Mouse (Mus musculus) urinary bladder, postnatal 14 days (tissue): ENCODE results near the gene B4gat1.
A peak's percentile ranks its signal among the peaks of the same experiment; 100 is the strongest.
"Not testable (repeated sequence)": the region's sequence is repeated elsewhere in the genome, so short reads cannot be mapped to it uniquely, and the experiment has no call there.

Source experiments
- DNase-seq: peaks from one replicate; pipeline ENCODE4 v3.0.0; 2021; ENCODE audit warnings: low spot score

The B4gat1 gene

GRCm38 (mm10) chr19:5038709-5039156, at the start of gene B4gat1, which contains the start of gene AC124502.3:
Gene B4gat1, plus strand, starts transcription at chr19:5038826.
Gene AC124502.3, plus strand, starts transcription at chr19:5038891.
- DNase-seq: peak; percentile 90

DNA sequence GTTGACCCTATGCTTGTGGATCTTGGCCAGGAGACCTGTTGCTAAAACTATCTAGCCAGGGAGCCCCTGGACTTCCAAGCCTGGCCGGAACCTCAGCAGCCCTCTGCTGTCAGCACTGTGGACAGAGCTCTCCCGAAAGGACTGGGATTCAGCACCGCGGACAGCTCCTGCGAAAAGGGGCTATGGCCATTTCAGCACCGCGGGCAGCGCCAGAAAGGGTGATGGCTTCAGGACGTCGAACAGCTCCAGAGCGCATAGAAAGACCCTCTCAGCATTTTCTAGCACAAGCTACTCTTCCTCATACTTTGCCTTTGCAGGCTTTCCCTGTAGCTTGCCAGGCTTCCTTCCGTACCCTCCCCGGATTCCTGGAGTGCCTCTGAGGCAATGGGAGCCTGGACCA, 49.6 kb upstream of the B4gat1 start:
- peak; percentile 93 for DNase-seq

DNA sequence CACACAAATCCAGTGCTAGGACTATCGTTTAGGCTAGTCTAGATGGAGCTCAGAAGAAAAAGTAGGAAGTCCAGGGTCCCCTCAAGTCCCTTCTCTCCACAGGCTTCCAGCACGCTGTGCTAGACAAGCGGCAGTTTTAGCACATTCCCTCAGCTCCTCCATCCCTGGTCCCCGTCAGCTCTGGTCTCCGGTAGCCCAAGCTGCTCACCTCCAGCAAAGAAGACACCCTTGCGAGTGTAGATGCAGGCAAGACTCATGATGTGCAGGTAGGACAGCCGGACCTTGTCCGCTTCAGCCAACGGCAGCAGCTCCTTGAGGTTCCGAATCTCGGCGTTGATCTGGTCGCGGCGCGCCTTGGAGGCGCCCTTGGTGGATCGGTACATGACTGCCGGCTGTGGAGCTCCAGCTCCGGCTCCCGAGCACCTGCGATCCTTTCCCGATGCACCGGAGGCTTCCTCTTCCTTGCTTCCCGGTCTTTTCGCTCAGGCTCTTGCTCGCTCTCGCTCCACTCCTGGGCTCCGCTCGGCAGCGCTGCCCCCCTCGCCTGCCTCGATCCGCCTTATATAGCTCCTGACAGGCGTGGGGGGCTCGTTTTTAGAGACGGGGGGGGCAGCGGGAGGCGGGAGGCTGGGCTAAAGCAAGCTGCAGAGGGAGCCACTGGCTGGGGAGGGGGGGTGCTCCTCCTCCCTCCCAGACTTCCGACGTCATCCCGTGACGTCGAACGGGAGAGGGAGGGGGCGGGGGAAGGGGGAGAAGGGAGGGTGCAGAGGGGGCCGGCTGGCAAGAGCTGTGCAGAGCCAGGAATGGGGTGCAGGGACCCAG, 49.0 kb upstream of the B4gat1 start:
- DNase-seq: no peak

DNA sequence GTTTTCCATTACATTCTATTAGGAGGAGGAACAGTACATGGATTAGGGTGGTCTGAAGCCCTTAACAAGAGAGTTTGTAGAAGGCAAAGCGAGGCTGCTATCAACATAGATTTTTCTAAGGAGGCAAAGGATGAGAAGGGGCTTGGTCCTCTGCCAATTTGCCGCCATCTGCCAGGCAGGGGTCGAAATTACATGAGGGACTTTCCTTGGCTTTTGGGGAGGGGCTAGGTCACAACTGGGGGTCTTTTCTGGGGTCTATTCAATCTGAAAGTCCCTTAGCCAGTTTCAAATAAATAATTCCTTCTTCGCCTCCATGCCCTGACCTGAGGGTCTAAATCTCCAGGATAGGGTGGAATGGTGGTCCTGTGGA, 48.4 kb upstream of the B4gat1 start, which contains the start of gene Npas4:
Npas4 (minus strand) TSS at position 61 of the 370 bp plus-strand sequence.
- DNase-seq: no peak

DNA sequence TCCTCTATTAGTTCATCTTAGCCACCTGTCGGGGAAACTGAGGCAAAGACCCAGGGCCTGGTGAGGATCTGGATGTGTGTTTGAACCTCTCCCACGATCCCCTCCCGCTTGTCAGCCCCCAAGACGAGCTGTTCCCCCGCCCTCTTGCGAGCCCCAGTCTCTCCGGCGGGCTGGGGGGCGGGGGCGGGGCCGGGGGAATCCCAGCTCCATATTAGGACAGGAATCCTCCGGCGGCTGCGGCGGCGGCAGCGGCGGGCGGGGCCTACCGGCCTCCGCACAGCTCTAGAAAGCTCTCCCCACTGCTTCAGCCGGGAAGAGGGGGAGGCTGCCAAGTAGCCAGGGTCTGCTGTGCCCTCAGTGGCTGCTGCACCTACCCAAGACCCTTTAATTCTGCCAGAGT, 47.9 kb upstream of the B4gat1 start:
- no peak for DNase-seq

DNA sequence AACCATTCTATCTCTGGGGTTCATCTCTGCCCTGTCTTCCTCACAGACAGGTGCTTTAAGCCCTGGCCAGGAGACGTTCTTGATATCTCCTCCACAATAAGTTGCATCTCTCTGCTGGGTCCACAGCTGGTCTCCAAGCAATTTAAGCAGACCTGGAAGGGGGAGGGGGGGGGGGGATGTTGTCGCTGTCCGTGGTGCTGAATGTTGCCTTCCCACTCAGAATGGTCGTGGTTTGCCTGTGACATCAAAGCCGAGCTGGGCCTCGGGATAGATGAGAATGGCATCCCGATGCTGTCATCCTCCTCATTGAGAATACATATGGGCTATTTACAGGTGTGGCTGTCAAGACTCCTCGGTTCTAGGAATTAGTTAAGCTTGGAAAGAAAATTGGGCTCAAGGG, 46.3 kb upstream of the B4gat1 start:
- DNase-seq: no peak

DNA sequence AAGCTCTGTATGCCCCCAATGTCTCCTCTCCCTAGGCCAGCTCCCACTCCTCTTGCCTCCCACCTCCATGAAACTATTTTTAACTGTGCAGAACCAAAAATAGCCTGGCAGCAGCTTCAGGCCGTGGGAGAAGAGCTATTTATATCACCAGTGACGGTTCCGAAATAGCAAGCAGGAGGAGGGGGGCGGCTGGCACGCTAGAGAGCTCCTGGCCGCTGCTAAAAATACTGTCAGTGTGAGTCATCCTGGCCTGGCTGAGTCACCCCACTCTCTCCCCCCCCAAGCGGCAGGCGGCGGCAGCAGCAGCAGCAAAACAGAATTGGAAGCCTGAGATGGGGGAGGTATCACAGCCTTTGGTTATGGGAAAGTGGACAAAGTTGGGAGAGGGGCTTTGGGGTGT, 45.7 kb upstream of the B4gat1 start:
- peak; percentile 78 for DNase-seq

- no peak for DNase-seq
Observed at GRCm38 (mm10) chr19:4994043-4994442, 44.6 kb upstream of the B4gat1 start.

- no peak for DNase-seq
Observed at GRCm38 (mm10) chr19:4999445-5000140, 39.0 kb upstream of the B4gat1 start.

DNA sequence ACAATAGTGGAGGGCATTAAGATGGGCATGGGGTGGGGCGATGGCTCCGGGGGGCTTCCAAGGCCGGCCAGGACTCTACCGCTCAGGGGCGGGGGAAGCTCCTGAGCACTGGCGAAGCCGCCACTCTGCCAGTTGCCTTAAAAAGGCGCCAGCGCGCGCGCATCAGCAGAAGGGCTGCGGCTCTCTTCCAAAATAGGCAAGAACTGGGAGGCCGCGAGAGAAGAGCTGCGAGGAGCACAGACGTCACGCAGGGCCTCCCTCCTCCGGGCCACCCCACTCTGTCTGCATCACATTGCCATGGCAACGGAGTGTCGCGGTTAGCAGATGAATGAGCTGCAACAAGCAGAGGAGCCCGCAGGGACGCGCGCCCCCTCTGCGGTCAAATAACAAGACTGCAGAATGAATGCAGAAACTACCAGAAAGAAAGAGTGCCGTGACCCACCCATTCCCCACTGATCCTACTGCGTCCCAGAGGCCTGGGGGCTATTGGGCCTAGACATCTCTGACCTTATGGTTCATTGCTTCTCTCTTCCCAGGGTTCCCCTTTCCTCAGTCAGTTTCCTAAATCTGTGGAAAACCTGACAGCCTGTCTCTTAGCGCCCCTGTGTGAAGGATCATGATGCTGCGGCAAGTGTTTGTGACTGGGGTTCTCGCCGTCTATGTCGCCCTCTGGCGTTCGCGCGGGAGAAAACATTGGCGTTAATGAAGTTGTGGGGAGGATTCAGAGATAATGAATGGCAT, 36.8 kb upstream of the B4gat1 start:
- peak; percentile 73 for DNase-seq

DNA sequence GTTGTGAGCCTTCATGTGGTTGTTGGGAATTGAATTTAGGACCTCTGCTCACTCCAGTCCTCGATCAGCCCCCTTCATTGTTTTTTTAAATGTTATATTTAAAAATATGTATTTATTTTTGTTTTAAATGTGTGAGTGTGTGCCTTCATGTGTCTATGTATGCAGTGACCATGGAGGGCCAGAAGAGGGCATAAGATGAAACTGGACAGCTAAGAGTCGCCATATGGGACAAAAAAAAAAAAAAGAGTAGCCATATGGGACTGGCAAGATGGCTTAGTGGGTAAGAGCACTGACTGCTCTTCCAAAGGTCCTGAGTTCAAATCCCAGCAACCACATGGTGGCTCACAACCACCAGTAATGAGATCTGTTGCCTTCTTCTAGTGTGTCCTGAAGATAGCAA, 35.0 kb upstream of the B4gat1 start:
- not testable (repeated sequence) for DNase-seq

GRCm38 (mm10) chr19:5004925-5005324, 33.7 kb upstream of the B4gat1 start:
- no peak for DNase-seq

GRCm38 (mm10) chr19:5013138-5013537, 25.5 kb upstream of the B4gat1 start:
- DNase-seq: no peak

- peak; percentile 37 for DNase-seq
Observed at GRCm38 (mm10) chr19:5014961-5015398, 23.6 kb upstream of the B4gat1 start.

DNA sequence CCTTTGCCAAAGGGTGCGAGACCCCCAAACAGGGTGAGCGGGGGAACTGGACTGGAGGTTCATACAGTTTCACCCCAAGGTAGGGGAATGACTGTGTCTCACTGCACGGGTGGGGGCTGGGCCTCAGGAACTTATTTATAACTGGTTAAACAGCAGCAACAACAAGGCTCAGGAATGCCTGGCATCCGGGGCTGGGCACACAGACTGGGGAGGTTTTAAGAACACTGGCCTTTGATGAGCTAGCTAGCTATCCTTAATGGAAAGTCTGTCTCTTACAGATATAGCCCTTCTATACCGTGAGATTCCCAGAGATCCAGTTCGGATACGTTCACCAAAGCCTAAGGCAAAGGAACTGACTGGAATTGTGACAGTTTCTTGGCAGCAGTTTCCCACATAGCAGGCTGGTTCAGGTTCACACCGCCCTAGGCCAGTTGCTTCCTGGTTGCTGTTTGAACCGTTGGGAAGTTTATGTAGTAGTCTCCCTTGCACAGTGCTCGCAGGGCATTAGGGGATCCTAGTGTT, 22.3 kb upstream of the B4gat1 start:
- peak; percentile 69 for DNase-seq

- DNase-seq: peak; percentile 72
Observed at GRCm38 (mm10) chr19:5016782-5017181, 21.8 kb upstream of the B4gat1 start.

DNA sequence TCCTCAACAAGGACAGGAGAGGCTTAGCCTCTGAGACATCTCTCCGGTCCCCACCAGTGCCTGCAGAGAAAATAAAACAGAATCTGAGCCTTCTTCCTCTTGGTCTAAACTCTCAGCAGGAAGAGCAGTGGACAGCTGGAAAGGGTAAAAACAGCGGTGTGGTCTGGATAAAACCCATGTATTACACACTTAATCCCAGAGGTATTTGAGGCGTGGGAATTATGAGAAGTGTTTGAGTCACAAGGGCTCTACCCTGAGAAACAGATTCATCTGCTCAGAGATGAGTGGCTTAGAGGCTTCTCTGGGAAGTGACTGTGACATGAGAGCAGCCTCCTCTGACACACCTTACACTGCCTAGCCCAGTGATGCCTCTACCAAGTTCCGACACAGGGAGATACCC, 21.0 kb upstream of the B4gat1 start:
- DNase-seq: no peak

DNA sequence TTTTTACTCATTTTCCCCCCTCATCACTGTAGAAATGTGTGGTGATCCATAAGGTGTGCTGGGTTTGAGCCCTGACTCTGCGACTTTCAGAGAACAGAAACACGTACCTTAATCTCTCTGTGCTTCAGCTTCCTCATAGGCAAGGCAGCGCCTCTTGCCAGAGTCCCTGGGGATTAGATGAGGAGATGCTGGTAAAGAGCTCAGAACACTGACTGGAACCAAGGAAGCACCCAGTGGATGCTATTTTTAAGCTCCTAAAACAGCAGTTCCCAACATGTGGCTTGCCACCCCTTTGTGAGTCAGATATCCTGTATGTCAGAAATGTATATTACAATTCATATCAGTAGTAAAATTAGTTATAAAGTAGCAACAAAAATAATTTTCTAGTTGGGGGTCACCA, 20.4 kb upstream of the B4gat1 start:
- DNase-seq: no peak

DNA sequence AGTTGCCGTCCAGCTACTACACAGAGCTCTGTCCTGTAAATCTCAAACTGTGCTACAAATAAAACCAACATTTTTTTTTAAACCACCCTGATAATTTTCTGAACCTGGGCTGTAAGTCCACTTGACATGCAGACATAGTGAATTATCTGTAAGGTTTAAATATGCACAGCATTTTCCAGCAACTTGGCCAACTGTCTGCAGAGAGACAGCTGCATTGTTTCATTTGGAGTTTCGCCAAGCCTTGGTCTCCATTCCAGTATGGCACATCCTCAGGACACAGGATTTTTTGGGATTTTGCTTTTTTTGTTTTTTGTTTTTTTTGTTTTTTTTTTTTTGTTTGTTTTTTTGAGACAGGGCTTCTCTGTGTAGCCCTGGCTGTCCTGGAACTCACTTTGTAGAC, 17.2 kb upstream of the B4gat1 start:
- no peak for DNase-seq

DNA sequence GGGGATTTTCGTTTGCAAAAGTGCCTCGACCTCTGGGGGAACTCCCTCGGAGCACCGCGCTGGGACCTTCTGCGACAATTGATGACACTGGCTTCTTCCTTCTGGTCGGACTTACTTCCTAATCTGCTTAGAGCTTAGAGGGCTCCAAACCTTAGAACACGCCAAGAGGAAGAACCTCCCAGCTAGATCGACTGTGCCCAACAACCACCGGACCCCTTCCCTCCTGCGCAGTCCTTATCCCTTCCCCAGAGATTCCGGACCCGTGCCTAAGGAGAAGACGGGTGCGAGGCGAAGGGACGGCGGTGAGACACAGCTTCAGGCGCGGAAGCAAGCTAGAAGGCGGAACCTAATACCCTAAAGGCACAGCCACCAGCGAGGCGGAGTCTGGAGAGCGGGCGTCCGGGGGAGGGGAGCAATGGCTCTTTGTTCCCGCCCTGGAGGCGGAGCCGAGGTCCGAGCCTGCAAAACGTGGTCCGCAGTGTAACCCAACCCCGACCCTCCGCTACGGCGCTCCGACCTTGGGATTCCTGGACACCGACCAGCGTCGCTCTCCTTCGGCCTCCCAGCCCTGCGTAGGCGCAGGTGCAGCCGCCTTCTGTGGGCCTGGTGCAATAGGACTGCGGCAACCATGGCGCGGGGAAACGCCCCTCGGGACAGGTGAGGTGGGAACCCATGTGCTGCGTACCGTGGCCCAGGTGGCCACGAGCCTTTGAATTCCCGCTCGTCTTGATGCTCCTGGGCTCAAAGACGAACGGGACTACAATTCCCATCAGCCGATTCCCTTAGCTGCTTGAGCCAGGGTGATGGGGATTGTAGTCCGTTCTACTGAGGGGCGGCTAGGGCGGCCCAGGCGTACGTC, 14.8 kb upstream of the B4gat1 start, which contains the start of gene Slc29a2:
Slc29a2 (plus strand) TSS at position 240 of the 859 bp plus-strand sequence.
- DNase-seq: peak; percentile 94

DNA sequence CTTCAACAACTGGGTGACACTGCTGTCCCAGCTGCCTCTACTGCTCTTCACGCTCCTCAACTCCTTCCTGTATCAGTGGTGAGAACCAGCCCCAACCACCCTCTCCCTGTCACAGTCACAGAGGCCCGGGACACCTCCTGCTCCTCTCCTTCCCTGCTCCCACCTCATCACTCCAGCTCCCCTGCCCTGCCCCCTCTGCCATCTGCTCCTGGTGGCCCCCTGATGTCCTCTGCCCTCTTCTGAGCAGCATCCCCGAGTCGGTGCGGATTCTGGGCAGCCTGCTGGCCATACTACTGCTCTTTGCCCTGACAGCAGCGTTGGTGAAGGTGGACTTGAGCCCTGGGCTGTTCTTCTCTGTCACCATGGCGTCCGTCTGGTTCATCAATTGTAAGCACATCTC, 12.5 kb upstream of the B4gat1 start:
- DNase-seq: no peak
